Mouse (Mus musculus) G1E (cell line): ENCODE measurements around the gene Gfod1. TPM values are rescaled to one million over a fixed set of nuclear protein-coding genes. Genes with fewer than 3 reads are reported as not detected.

Experiments
- ATAC-seq: 2 replicates; pipeline ENCODE4 v1.8.0; 2016; ENCODE audit warnings: mild to moderate bottlenecking; ENCODE audit not compliant: insufficient number of reproducible peaks, poor library complexity, low FRiP score, severe bottlenecking; ENCODE audit errors: extremely low read depth
- DNase-seq: peaks from one replicate; pipeline ENCODE4 v3.0.0; 2012; ENCODE audit warnings: low spot score
- H3K27me3 ChIP-seq: 2 replicates; pipeline ENCODE4 v1.6.1; 2012; ENCODE audit warnings: mild to moderate bottlenecking, low read length, inconsistent platforms; ENCODE audit not compliant: insufficient read depth
- H3K36me3 ChIP-seq: replicated peaks from 2 replicates; pipeline ENCODE3; 2012; ENCODE audit warnings: mild to moderate bottlenecking, inconsistent platforms
- H3K4me1 ChIP-seq: 2 replicates; pipeline ENCODE4 v1.6.1; 2012; ENCODE audit warnings: low read depth, low read length, inconsistent platforms, mixed read lengths; ENCODE audit not compliant: insufficient read depth
- H3K4me3 ChIP-seq: 2 replicates; pipeline ENCODE4 v1.5.1; 2012; ENCODE audit warnings: low read depth, mild to moderate bottlenecking, inconsistent platforms, low read length, moderate library complexity, mixed read lengths
- H3K9me3 ChIP-seq: replicated peaks from 2 replicates; pipeline ENCODE4 v1.6.1; 2012; ENCODE audit warnings: inconsistent platforms
- CTCF ChIP-seq: IDR thresholded peaks from 2 replicates; pipeline ENCODE4 v1.5.1; 2012; ENCODE audit warnings: low read depth, low read length, inconsistent platforms, mixed read lengths
- GATA1 ChIP-seq: IDR thresholded peaks from 2 replicates; pipeline ENCODE4 v1.6.1; 2012; ENCODE audit warnings: borderline replicate concordance, low read length, inconsistent platforms, mixed read lengths
- GATA2 ChIP-seq: IDR thresholded peaks from 2 replicates; pipeline ENCODE4 v1.6.1; 2012; ENCODE audit warnings: low read depth, low read length, inconsistent platforms, borderline replicate concordance
- POLR2AphosphoS5 ChIP-seq: IDR thresholded peaks from 2 replicates; pipeline ENCODE4 v1.6.1; 2012; ENCODE audit warnings: low read depth, low read length, inconsistent platforms; ENCODE audit not compliant: insufficient replicate concordance
- TAL1 ChIP-seq: conservative IDR thresholded peaks from 2 replicates; pipeline ENCODE4 v1.6.1; 2012; ENCODE audit warnings: low read depth, low read length, inconsistent platforms, mixed read lengths
- polyA plus RNA-seq: library from polyadenylated mRNA; stranded (reverse); fragments of >175 nt; gene quantifications from 2 replicates; pipeline ENCODE4 v1.2.3, GENCODE M21; 2012
- total RNA-seq, 2 experiments: library from RNA; stranded (forward) in 1 of 2; stranded (reverse) in 1 of 2; fragments of 200-1000 nt in 1 of 2; fragments of >200 nt in 1 of 2; fragmentation: Nextera tagmentation in 1 of 2; gene quantifications; 2 replicates each; pipeline ENCODE4 v1.2.3; 2014 to 2017

The Gfod1 gene
- total and polyA plus RNA-seq, 3 experiments, result 0.22 to 1.1 (median 0.49) TPM

- Histone ChIP-seq H3K27me3 (peaks cover 30% of the 10 kb centered on the region), H3K9me3 (no peaks in the 10 kb centered on the region), H3K4me3 (no peak overlapping the region), H3K4me1 (peaks cover 11% of the 10 kb centered on the region), H3K36me3 (no peaks in the 10 kb centered on the region)
- ATAC-seq (no peak), DNase-seq (no peak)
- TF ChIP-seq GATA1 (no peak), CTCF (no peak), TAL1 (no peak), GATA2 (no peak), POLR2AphosphoS5 (no peak)
Measured at GRCm38 (mm10) chr13:43338001-43338400, 34.0 kb upstream of the Gfod1 start.

- peaks cover 30% of the 10 kb centered on the region for H3K27me3 ChIP-seq
- no peak for ATAC-seq
Measured at GRCm38 (mm10) chr13:43336425-43337221, 32.7 kb upstream of the Gfod1 start.

GRCm38 (mm10) chr13:43332591-43332990, 28.6 kb upstream of the Gfod1 start:
- TF ChIP-seq POLR2AphosphoS5, result no peak
- no peak for TF ChIP-seq TAL1
- 0 out of 2 replicates have a peak, but pooled peaks have one; percentile 9 for TF ChIP-seq CTCF
- Histone ChIP-seq H3K27me3 (peaks cover 24% of the 10 kb centered on the region), H3K4me3 (no peak overlapping the region), H3K36me3 (no peaks in the 10 kb centered on the region), H3K4me1 (peaks cover 16% of the 10 kb centered on the region), H3K9me3 (no peaks in the 10 kb centered on the region)
- ATAC-seq, result no peak
- no peak for DNase-seq

More at GRCm38 (mm10) chr13:43336425-43337221, 32.7 kb upstream of the Gfod1 start:
- H3K36me3 ChIP-seq, result no peaks in the 10 kb centered on the region
- TF ChIP-seq GATA2, result no peak
- no peak for TF ChIP-seq GATA1
- TF ChIP-seq TAL1, result no peak
- TF ChIP-seq CTCF, result no peak
- TF ChIP-seq POLR2AphosphoS5, result no peak
- DNase-seq, result no peak
- no peaks in the 10 kb centered on the region for H3K9me3 ChIP-seq
- H3K4me1 ChIP-seq, result peaks cover 18% of the 10 kb centered on the region
- no peak overlapping the region for H3K4me3 ChIP-seq

- Histone ChIP-seq H3K27me3 (peaks cover 26% of the 10 kb centered on the region), H3K9me3 (no peaks in the 10 kb centered on the region), H3K36me3 (no peaks in the 10 kb centered on the region), H3K4me1 (peaks cover 16% of the 10 kb centered on the region), H3K4me3 (no peak overlapping the region)
- TF ChIP-seq GATA2 (no peak), GATA1 (no peak), CTCF (no peak), TAL1 (no peak), POLR2AphosphoS5 (no peak)
- ATAC-seq (no peak), DNase-seq (no peak)
Measured at GRCm38 (mm10) chr13:43331721-43332444, 27.9 kb upstream of the Gfod1 start.

GRCm38 (mm10) chr13:43325427-43325826, 21.5 kb upstream of the Gfod1 start:
- no peak for DNase-seq
- Histone ChIP-seq H3K9me3 (no peaks in the 10 kb centered on the region), H3K4me1 (peaks cover 8% of the 10 kb centered on the region), H3K27me3 (peaks cover 31% of the 10 kb centered on the region), H3K4me3 (no peak overlapping the region), H3K36me3 (no peaks in the 10 kb centered on the region)
- TF ChIP-seq POLR2AphosphoS5, result no peak
- no peak for ATAC-seq

GRCm38 (mm10) chr13:43321492-43321891, 17.5 kb upstream of the Gfod1 start:
- peaks cover 17% of the 10 kb centered on the region for H3K4me1 ChIP-seq
- peaks cover 21% of the 10 kb centered on the region for H3K27me3 ChIP-seq
- DNase-seq (no peak), ATAC-seq (no peak)
- TF ChIP-seq CTCF (no peak), TAL1 (no peak), GATA2 (no peak), POLR2AphosphoS5 (no peak), GATA1 (no peak)
- no peaks in the 10 kb centered on the region for H3K9me3 ChIP-seq
- H3K4me3 ChIP-seq, result no peak overlapping the region
- no peaks in the 10 kb centered on the region for H3K36me3 ChIP-seq

- H3K27me3 ChIP-seq, result peaks cover 21% of the 10 kb centered on the region
- no peak for ATAC-seq
- DNase-seq, result no peak
- no peaks in the 10 kb centered on the region for H3K9me3 ChIP-seq
- H3K4me3 ChIP-seq, result no peak overlapping the region
- TF ChIP-seq POLR2AphosphoS5 (no peak), TAL1 (no peak), GATA1 (no peak), GATA2 (no peak), CTCF (no peak)
- peaks cover 17% of the 10 kb centered on the region for H3K4me1 ChIP-seq
- H3K36me3 ChIP-seq, result no peaks in the 10 kb centered on the region
Measured at GRCm38 (mm10) chr13:43319396-43319795, 15.4 kb upstream of the Gfod1 start.
